Mouse (Mus musculus): Measurements from ENCODE around the gene Pars2. TPM values are rescaled to one million over a fixed set of nuclear protein-coding genes. Genes with fewer than 3 reads are reported as not detected.

Pars2 gene
- polyA plus RNA-seq, 1 experiment from 2014 or later, result 10.8 TPM

GRCm38 (mm10) chr4:106643483-106644217 lies 7.2 kb upstream of the Pars2 start:
- H3K9me3 ChIP-seq (replicated peaks), result no peaks in the 10 kb centered on the region
- H3K4me1 ChIP-seq (replicated peaks), result peaks cover 7% of the 10 kb centered on the region
- H3K27ac ChIP-seq, result no peak overlapping the region
- no peaks in the 10 kb centered on the region for H3K36me3 ChIP-seq
- 19% methylated on average over 8 of the region's 8 CpGs for WGBS
- H3K27me3 ChIP-seq, result peaks cover 10% of the 10 kb centered on the region
- H3K4me2 ChIP-seq, result no peak overlapping the region
- no peak overlapping the region for H3K9ac ChIP-seq
- ATAC-seq (replicated peaks; ENCODE audit: insufficient number of reproducible peaks, insufficient read depth, low FRiP score, low read depth), result no peak
- H3K4me3 ChIP-seq, result no peak overlapping the region

- H3K9ac ChIP-seq, result no peak overlapping the region
These were observed 6.7 kb upstream of the Pars2 start for GRCm38 (mm10) chr4:106644218-106644610.

GRCm38 (mm10) chr4:106645797-106646196 lies 5.1 kb upstream of the Pars2 start:
- Histone ChIP-seq H3K9me3 (replicated peaks) (no peaks in the 10 kb centered on the region), H3K36me3 (no peaks in the 10 kb centered on the region), H3K9ac (no peak overlapping the region), H3K4me3 (no peak overlapping the region), H3K27me3 (peaks cover 19% of the 10 kb centered on the region), H3K4me1 (replicated peaks) (peaks cover 7% of the 10 kb centered on the region), H3K4me2 (no peak overlapping the region), H3K27ac (no peak overlapping the region)
- 69% methylated on average over 5 of the region's 5 CpGs for WGBS
- no peak for ATAC-seq (replicated peaks; ENCODE audit: insufficient number of reproducible peaks, insufficient read depth, low FRiP score, low read depth)

More at GRCm38 (mm10) chr4:106644218-106644610, 6.7 kb upstream of the Pars2 start:
- WGBS, result 59% methylated on average over 6 of the region's 6 CpGs
- no peak overlapping the region for H3K4me2 ChIP-seq
- no peak overlapping the region for H3K27ac ChIP-seq
- no peak overlapping the region for H3K4me3 ChIP-seq
- H3K4me1 ChIP-seq (replicated peaks), result peaks cover 7% of the 10 kb centered on the region
- no peaks in the 10 kb centered on the region for H3K36me3 ChIP-seq
- H3K27me3 ChIP-seq, result peaks cover 16% of the 10 kb centered on the region
- H3K9me3 ChIP-seq (replicated peaks), result no peaks in the 10 kb centered on the region
- ATAC-seq (replicated peaks; ENCODE audit: insufficient number of reproducible peaks, insufficient read depth, low FRiP score, low read depth), result no peak

- no peaks in the 10 kb centered on the region for H3K36me3 ChIP-seq
- H3K9me3 ChIP-seq (replicated peaks), result no peaks in the 10 kb centered on the region
- H3K27ac ChIP-seq, result no peak overlapping the region
- no peak overlapping the region for H3K4me3 ChIP-seq
- WGBS, result 74% methylated on average over 6 of the region's 6 CpGs
- H3K9ac ChIP-seq, result no peak overlapping the region
- peaks cover 15% of the 10 kb centered on the region for H3K4me1 ChIP-seq (replicated peaks)
- ATAC-seq (replicated peaks; ENCODE audit: insufficient number of reproducible peaks, insufficient read depth, low FRiP score, low read depth), result no peak
- no peak overlapping the region for H3K4me2 ChIP-seq
- H3K27me3 ChIP-seq, result peaks cover 19% of the 10 kb centered on the region
These were observed 3.7 kb upstream of the Pars2 start for GRCm38 (mm10) chr4:106647137-106647536.

GRCm38 (mm10) chr4:106652546-106652945 lies 1.7 kb downstream of the Pars2 start:
- Histone ChIP-seq H3K9ac (no peak overlapping the region), H3K27ac (no peak overlapping the region), H3K36me3 (peaks cover 15% of the 10 kb centered on the region; the same call in 1 of the 2 replicates), H3K4me3 (no peak overlapping the region), H3K9me3 (replicated peaks) (no peaks in the 10 kb centered on the region), H3K4me2 (no peak overlapping the region), H3K27me3 (peaks cover 19% of the 10 kb centered on the region), H3K4me1 (replicated peaks) (peaks cover 7% of the 10 kb centered on the region)
- no peak for ATAC-seq (replicated peaks; ENCODE audit: insufficient number of reproducible peaks, insufficient read depth, low FRiP score, low read depth)
- WGBS, result 87% methylated on average over 3 of the region's 3 CpGs

GRCm38 (mm10) chr4:106653051-106653450 lies 2.2 kb downstream of the Pars2 start:
- Histone ChIP-seq H3K9me3 (replicated peaks) (no peaks in the 10 kb centered on the region), H3K4me2 (no peak overlapping the region), H3K27ac (no peak overlapping the region), H3K9ac (no peak overlapping the region), H3K27me3 (peaks cover 14% of the 10 kb centered on the region), H3K4me3 (no peak overlapping the region), H3K36me3 (peaks cover 18% of the 10 kb centered on the region; the same call in 1 of the 2 replicates), H3K4me1 (replicated peaks) (peaks cover 7% of the 10 kb centered on the region)
- WGBS, result 90% methylated on average over 15 of the region's 15 CpGs
- ATAC-seq (replicated peaks; ENCODE audit: insufficient number of reproducible peaks, insufficient read depth, low FRiP score, low read depth), result no peak

GRCm38 (mm10) chr4:106655681-106656080 lies 4.8 kb downstream of the Pars2 start:
- H3K4me1 ChIP-seq (replicated peaks), result peaks cover 7% of the 10 kb centered on the region
- no peak overlapping the region for H3K4me2 ChIP-seq
- no peak overlapping the region for H3K27ac ChIP-seq
- ATAC-seq (replicated peaks; ENCODE audit: insufficient number of reproducible peaks, insufficient read depth, low FRiP score, low read depth), result no peak
- peaks cover 35% of the 10 kb centered on the region for H3K36me3 ChIP-seq
- no peak overlapping the region for H3K9ac ChIP-seq
- H3K27me3 ChIP-seq, result no peaks in the 10 kb centered on the region
- H3K9me3 ChIP-seq (replicated peaks), result no peaks in the 10 kb centered on the region
- no peak overlapping the region for H3K4me3 ChIP-seq
- WGBS, result 83% methylated on average over 10 of the region's 10 CpGs

- no peak for ATAC-seq (replicated peaks; ENCODE audit: insufficient number of reproducible peaks, insufficient read depth, low FRiP score, low read depth)
These were observed 13.1 kb downstream of the Pars2 start for GRCm38 (mm10) chr4:106663956-106664470.

GRCm38 (mm10) chr4:106664697-106665096 lies 13.8 kb downstream of the Pars2 start:
- Histone ChIP-seq H3K36me3 (peaks cover 98% of the 10 kb centered on the region), H3K27ac (no peak overlapping the region), H3K4me2 (no peak overlapping the region), H3K27me3 (no peaks in the 10 kb centered on the region), H3K4me3 (no peak overlapping the region), H3K9ac (no peak overlapping the region), H3K4me1 (replicated peaks) (no peaks in the 10 kb centered on the region), H3K9me3 (replicated peaks) (no peaks in the 10 kb centered on the region)
- WGBS, result 81% methylated on average over 6 of the region's 6 CpGs
- no peak for ATAC-seq (replicated peaks; ENCODE audit: insufficient number of reproducible peaks, insufficient read depth, low FRiP score, low read depth)

More at GRCm38 (mm10) chr4:106663956-106664470, 13.1 kb downstream of the Pars2 start:
- 83% methylated on average over 5 of the region's 5 CpGs for WGBS
- Histone ChIP-seq H3K4me2 (no peak overlapping the region), H3K4me3 (no peak overlapping the region), H3K9ac (no peak overlapping the region), H3K36me3 (peaks cover 94% of the 10 kb centered on the region), H3K27ac (no peak overlapping the region), H3K9me3 (replicated peaks) (no peaks in the 10 kb centered on the region), H3K27me3 (no peaks in the 10 kb centered on the region), H3K4me1 (replicated peaks) (no peaks in the 10 kb centered on the region)

- Histone ChIP-seq H3K27ac (no peak overlapping the region), H3K4me2 (no peak overlapping the region), H3K4me1 (replicated peaks) (no peaks in the 10 kb centered on the region), H3K4me3 (no peak overlapping the region), H3K36me3 (peaks cover 98% of the 10 kb centered on the region), H3K27me3 (no peaks in the 10 kb centered on the region), H3K9me3 (replicated peaks) (no peaks in the 10 kb centered on the region), H3K9ac (no peak overlapping the region)
- ATAC-seq (replicated peaks; ENCODE audit: insufficient number of reproducible peaks, insufficient read depth, low FRiP score, low read depth), result no peak
- 89% methylated on average over 2 of the region's 2 CpGs for WGBS
These were observed 14.4 kb downstream of the Pars2 start for GRCm38 (mm10) chr4:106665269-106665668.

GRCm38 (mm10) chr4:106665673-106666072 lies 14.8 kb downstream of the Pars2 start:
- Histone ChIP-seq H3K36me3 (peaks cover 98% of the 10 kb centered on the region), H3K27ac (no peak overlapping the region), H3K4me2 (no peak overlapping the region), H3K4me3 (no peak overlapping the region), H3K27me3 (no peaks in the 10 kb centered on the region), H3K4me1 (replicated peaks) (no peaks in the 10 kb centered on the region), H3K9me3 (replicated peaks) (no peaks in the 10 kb centered on the region), H3K9ac (no peak overlapping the region)
- ATAC-seq (replicated peaks; ENCODE audit: insufficient number of reproducible peaks, insufficient read depth, low FRiP score, low read depth), result no peak
- WGBS, result 89% methylated on average over 10 of the region's 10 CpGs

- no peaks in the 10 kb centered on the region for H3K9me3 ChIP-seq (replicated peaks)
- no peaks in the 10 kb centered on the region for H3K4me1 ChIP-seq (replicated peaks)
- H3K4me2 ChIP-seq, result no peak overlapping the region
- WGBS, result 85% methylated on average over 2 of the region's 2 CpGs
- no peak overlapping the region for H3K4me3 ChIP-seq
- H3K9ac ChIP-seq, result no peak overlapping the region
- H3K27me3 ChIP-seq, result no peaks in the 10 kb centered on the region
- no peak overlapping the region for H3K27ac ChIP-seq
- H3K36me3 ChIP-seq, result peaks cover 96% of the 10 kb centered on the region
- no peak for ATAC-seq (replicated peaks; ENCODE audit: insufficient number of reproducible peaks, insufficient read depth, low FRiP score, low read depth)
These were observed 15.7 kb downstream of the Pars2 start for GRCm38 (mm10) chr4:106666546-106666945.

All from heart, embryonic 15.5 days (tissue).